Mouse (Mus musculus) cerebellum, postnatal 36 days (tissue): ENCODE measurements around the gene BC100530.
"Not testable (repeated sequence)": the region's sequence is repeated elsewhere in the genome, so short reads cannot be mapped to it uniquely, and the experiment has no call there.

Experiments
- DNase-seq, 2 experiments: peaks; one replicate each; pipeline ENCODE4 v3.0.0; 2021 to 2022; ENCODE audit warnings: mixed read lengths in 2 of 2

The BC100530 gene

GRCm38 (mm10) chr16:36367648-36368047, at the start of gene BC100530:
BC100530 (minus strand) TSS chr16:36367748.
- DNase-seq: not testable (repeated sequence)

- DNase-seq: no peak
Observed at GRCm38 (mm10) chr16:36408357-36408756, 40.8 kb upstream of the BC100530 start, which contains the start of gene Stfa2. Stfa2 (minus strand) TSS chr16:36408457.

- DNase-seq: no peak
Observed at GRCm38 (mm10) chr16:36389060-36389459, 21.5 kb upstream of the BC100530 start.

GRCm38 (mm10) chr16:36337171-36337570, 30.4 kb downstream of the BC100530 start:
- no peak for DNase-seq

- no peak for DNase-seq
Observed at GRCm38 (mm10) chr16:36334232-36334631, 33.3 kb downstream of the BC100530 start, which contains the start of gene BC117090. BC117090 (minus strand) TSS chr16:36334332.

- no peak for DNase-seq
Observed at GRCm38 (mm10) chr16:36319286-36319685, 48.3 kb downstream of the BC100530 start.

GRCm38 (mm10) chr16:36316111-36316510, 51.4 kb downstream of the BC100530 start:
- DNase-seq: not testable (repeated sequence)
